Mouse (Mus musculus) megakaryocyte progenitor cell, adult 5-6 weeks (primary cell): ENCODE measurements around the gene Tmem239. TPM values are rescaled to one million over a fixed set of nuclear protein-coding genes. Genes with fewer than 3 reads are reported as not detected.

Experiments
- ATAC-seq: replicated peaks from 2 replicates; pipeline ENCODE4 v1.8.0; 2016; ENCODE audit warnings: mild to moderate bottlenecking, moderate TSS enrichment, inconsistent platforms; ENCODE audit not compliant: poor library complexity
- total RNA-seq, 2 experiments: library from RNA; stranded (forward) in 1 of 2; stranded (reverse) in 1 of 2; fragments of 157-497, 149-512 nt in 1 of 2; fragments of 200-1000 nt in 1 of 2; gene quantifications; 2 replicates each; pipeline versions ENCODE4 v1.2.3 to v1.2.4; 2015 to 2017

Tmem239 gene
- total RNA-seq, 2 experiments from 2014 or later: not detected

GRCm38 (mm10) chr2:130449794-130450433 lies 43.6 kb downstream of the Tmem239 start, which contains the start of gene Ptpra:
Ptpra (plus strand) TSS chr2:130450278.
- peak; percentile 92 for ATAC-seq

GRCm38 (mm10) chr2:130450434-130450796 lies 44.1 kb downstream of the Tmem239 start:
- peak; percentile 55 for ATAC-seq

- no peak for ATAC-seq
These were observed 44.9 kb downstream of the Tmem239 start for GRCm38 (mm10) chr2:130451086-130451726.

- no peak for ATAC-seq
These were observed 45.4 kb downstream of the Tmem239 start for GRCm38 (mm10) chr2:130451727-130452090.

- ATAC-seq: no peak
These were observed 46.0 kb downstream of the Tmem239 start for GRCm38 (mm10) chr2:130452266-130452665.

- ATAC-seq: no peak
These were observed 47.1 kb downstream of the Tmem239 start for GRCm38 (mm10) chr2:130453421-130453820.

- ATAC-seq: no peak
These were observed 48.6 kb downstream of the Tmem239 start for GRCm38 (mm10) chr2:130454748-130455370.

Other genes starting within 250 kb of the Tmem239 start
- gene Snrpb, start 227.1 kb upstream of the Tmem239 start, total RNA-seq (2015): 269 and 277 TPM in 2 replicates
- 178 and 224 TPM in 2 replicates for gene Snrpb, start 227.1 kb upstream of the Tmem239 start, total RNA-seq (2017)
- not detected in 2 replicates for gene Tmc2, start 211.3 kb upstream of the Tmem239 start, total RNA-seq (2015)
- not detected in 2 replicates for gene Tmc2, start 211.3 kb upstream of the Tmem239 start, total RNA-seq (2017)
- 433 and 507 TPM in 2 replicates for gene Nop56, start 132.0 kb upstream of the Tmem239 start, total RNA-seq (2015)
- gene Nop56, start 132.0 kb upstream of the Tmem239 start, total RNA-seq (2017): 455 and 508 TPM in 2 replicates
- 160 and 172 TPM in 2 replicates for gene Idh3b, start 121.9 kb upstream of the Tmem239 start, total RNA-seq (2015)
- gene Idh3b, start 121.9 kb upstream of the Tmem239 start, total RNA-seq (2017): 108 and 165 TPM in 2 replicates
- gene Ebf4, start 111.3 kb upstream of the Tmem239 start, total RNA-seq (2015): not detected in 2 replicates
- gene Ebf4, start 111.3 kb upstream of the Tmem239 start, total RNA-seq (2017): not detected in 2 replicates
- gene Cpxm1, start 8.9 kb upstream of the Tmem239 start, total RNA-seq (2015): 0.29 and 1.9 TPM in 2 replicates
- gene Cpxm1, start 8.9 kb upstream of the Tmem239 start, total RNA-seq (2017): 0.58 and 2.9 TPM in 2 replicates
- gene Gm28372, start 1.2 kb upstream of the Tmem239 start, total RNA-seq (2015): not detected in 2 replicates
- not detected in 2 replicates for gene Gm28372, start 1.2 kb upstream of the Tmem239 start, total RNA-seq (2017)
- not detected in 2 replicates for gene 1700020A23Rik, start 1.2 kb upstream of the Tmem239 start, total RNA-seq (2015)
- gene 1700020A23Rik, start 1.2 kb upstream of the Tmem239 start, total RNA-seq (2017): not detected in 2 replicates
- 102 and 115 TPM in 2 replicates for gene Vps16, start 17.9 kb downstream of the Tmem239 start, total RNA-seq (2015)
- 124 and 152 TPM in 2 replicates for gene Vps16, start 17.9 kb downstream of the Tmem239 start, total RNA-seq (2017)
- 10.3 and 15.5 TPM in 2 replicates for gene Pced1a, start 18.2 kb downstream of the Tmem239 start, total RNA-seq (2015)
- gene Pced1a, start 18.2 kb downstream of the Tmem239 start, total RNA-seq (2017): 11.7 and 13.6 TPM in 2 replicates
- gene Ptpra, start 43.8 kb downstream of the Tmem239 start, total RNA-seq (2015): 47.2 and 67.1 TPM in 2 replicates
- gene Ptpra, start 43.8 kb downstream of the Tmem239 start, total RNA-seq (2017): 123 and 143 TPM in 2 replicates
- 60.3 and 71.9 TPM in 2 replicates for gene Mrps26, start 157.3 kb downstream of the Tmem239 start, total RNA-seq (2015)
- 47.2 and 67.3 TPM in 2 replicates for gene Mrps26, start 157.3 kb downstream of the Tmem239 start, total RNA-seq (2017)
- not detected in 2 replicates for gene Oxt, start 169.7 kb downstream of the Tmem239 start, total RNA-seq (2015)
- gene Oxt, start 169.7 kb downstream of the Tmem239 start, total RNA-seq (2017): not detected in 2 replicates
- not detected in 2 replicates for gene Avp, start 176.1 kb downstream of the Tmem239 start, total RNA-seq (2015)
- not detected in 2 replicates for gene Avp, start 176.1 kb downstream of the Tmem239 start, total RNA-seq (2017)
- gene Fastkd5, start 223.5 kb downstream of the Tmem239 start, total RNA-seq (2015): 16.1 and 21.0 TPM in 2 replicates
- gene Fastkd5, start 223.5 kb downstream of the Tmem239 start, total RNA-seq (2017): 20.3 and 22.8 TPM in 2 replicates
- 5.7 and 9.3 TPM in 2 replicates for gene Ubox5, start 223.6 kb downstream of the Tmem239 start, total RNA-seq (2015)
- 7.1 and 7.3 TPM in 2 replicates for gene Ubox5, start 223.6 kb downstream of the Tmem239 start, total RNA-seq (2017)
- 0.15 and 0.32 TPM in 2 replicates for gene Lzts3, start 236.3 kb downstream of the Tmem239 start, total RNA-seq (2015)
- 0.27 TPM in 1 of 2 replicates, not detected in the other for gene Lzts3, start 236.3 kb downstream of the Tmem239 start, total RNA-seq (2017)